Mouse (Mus musculus) kidney, adult 9 months (tissue): Measurements from ENCODE around the gene Ruvbl2.
"Not testable (repeated sequence)": the region's sequence is repeated elsewhere in the genome, so short reads cannot be mapped to it uniquely, and the experiment has no call there.

Experiments used
- DNase-seq: peaks from one replicate; pipeline ENCODE4 v3.0.0; 2022

The Ruvbl2 gene

DNA sequence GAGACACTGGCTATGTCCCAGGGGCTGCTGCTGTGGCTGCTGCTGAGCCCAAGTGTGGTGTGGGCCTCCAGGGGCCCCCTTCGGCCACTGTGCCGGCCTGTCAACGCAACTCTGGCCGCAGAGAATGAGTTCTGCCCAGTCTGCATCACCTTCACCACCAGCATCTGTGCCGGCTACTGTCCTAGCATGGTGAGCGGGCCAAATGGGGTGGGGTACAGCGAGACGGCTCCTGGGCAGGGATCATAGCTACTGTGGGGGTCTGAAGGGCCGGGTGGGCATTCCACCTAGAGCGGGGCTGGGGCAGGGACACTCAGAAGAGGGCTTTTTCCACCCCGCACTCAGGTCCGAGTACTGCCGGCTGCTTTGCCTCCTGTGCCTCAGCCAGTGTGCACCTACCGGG, 16.7 kb downstream of the Ruvbl2 start:
- DNase-seq = no peak

DNA sequence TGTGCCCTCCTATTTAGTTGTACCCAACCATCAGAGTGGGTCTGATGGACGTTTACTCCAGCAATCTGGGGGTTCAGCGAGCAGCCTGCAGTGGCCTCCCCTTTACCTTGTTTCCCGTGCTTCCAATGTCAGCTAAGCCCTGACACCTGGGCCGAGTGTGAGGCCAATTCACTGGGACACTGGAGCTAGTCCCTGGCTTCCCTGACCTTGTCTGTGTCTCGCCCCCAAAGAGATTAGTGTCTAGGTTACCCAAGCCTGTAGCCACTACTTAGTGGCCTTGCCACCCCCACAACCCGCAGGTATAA, 17.3 kb downstream of the Ruvbl2 start, which contains the start of gene Lhb:
Gene Lhb (plus strand): TSS at position 206 of the 305 bp plus-strand sequence.
- no peak for DNase-seq

DNA sequence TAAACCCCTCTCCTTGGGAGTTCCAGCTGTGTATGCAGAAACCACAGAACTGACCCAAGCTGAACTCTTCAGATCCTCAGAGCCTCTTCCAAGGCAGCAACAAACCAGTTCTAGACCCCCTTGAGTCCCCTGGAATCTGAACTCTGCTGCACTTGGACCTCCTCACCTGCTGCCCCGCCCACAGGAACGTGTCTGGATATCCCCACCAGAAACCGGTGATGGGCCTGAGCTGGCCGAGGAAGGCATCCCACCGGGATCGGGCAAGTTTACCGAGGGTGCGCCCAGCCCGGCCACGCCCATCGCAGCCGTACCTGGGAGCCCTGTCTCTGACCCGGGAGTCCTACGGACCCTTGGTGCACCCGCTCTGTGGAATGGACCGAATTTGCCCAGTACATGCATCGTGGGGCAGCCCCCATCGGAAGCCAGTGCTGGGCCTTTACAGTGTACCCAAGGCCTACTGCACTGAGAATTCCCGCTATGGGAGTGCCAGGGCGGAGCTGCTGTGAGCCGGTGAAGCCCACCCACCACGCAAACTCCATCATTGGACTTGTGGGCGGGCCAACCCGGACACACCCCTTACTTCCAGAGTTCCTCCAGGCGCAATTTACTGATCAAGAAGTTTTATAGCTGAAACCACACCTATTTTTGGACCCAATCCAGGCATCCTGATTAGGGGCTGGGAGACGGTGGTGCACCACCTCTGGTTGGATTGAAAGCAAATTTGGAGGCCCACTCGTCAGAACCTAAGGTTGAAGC, 17.9 kb downstream of the Ruvbl2 start:
- DNase-seq = no peak

DNA sequence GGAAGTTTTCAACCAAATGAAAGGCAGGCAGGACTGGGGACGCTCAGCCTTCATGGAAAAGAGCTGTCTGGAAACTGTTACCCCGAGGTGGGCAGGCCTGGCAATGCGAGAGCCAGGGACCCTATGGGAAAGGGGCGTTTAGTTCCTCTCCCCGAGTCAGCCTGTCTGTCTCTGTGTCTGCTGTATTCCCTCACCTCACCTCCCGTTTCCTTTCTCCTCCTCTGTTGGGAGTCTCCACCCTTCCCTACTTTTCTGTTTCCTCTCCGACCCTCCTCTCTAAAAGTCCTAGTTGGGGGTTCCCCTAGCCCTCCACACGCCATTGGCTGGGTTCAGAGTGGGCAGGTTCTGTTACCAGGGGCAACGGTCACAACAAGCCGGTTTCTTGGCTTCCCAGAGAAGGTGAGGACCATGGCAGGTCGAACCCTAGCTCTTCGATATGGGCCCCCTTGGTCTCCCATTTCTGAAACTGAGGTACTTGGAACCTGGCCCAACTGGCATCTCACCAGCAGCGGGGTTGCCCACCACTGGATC, 19.9 kb downstream of the Ruvbl2 start:
- DNase-seq = no peak

DNA sequence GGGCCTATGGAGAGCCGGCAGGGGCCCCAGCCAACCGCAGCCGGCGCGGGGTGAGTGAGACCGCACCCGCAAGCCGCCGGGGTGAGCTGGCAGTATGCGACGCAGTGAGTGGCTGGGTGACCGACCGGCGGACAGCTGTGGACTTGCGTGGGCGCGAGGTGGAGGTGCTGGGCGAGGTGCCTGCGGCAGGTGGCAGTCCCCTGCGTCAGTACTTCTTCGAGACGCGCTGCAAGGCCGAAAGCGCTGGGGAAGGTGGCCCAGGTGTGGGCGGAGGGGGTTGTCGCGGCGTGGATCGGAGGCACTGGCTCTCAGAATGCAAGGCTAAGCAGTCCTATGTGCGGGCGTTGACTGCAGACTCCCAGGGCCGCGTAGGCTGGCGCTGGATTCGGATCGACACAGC, 22.3 kb downstream of the Ruvbl2 start:
- no peak for DNase-seq

DNA sequence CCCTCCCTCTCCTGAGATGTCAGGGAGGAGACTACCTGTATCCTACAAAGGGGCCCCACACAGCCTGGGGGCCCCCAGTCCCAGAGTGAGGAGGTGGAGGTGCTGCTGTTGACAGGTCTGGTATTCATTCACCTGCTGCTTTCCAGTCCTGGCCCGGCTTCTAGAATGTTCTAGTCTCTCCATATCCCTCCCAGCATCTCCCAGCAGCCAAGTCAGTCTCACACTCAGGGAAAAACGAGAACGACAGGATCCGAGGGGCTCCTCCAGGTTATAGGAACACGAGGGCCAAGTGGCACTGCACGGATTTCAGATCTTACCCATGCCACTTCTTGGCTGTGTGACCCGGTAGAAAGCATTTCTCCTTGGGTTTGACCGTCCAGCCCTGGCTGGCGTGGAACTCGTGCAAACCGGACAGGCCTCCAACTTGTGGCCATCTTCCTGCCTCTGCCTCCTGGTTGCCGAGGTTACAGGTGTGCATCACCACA, 23.1 kb downstream of the Ruvbl2 start:
- no peak for DNase-seq

DNA sequence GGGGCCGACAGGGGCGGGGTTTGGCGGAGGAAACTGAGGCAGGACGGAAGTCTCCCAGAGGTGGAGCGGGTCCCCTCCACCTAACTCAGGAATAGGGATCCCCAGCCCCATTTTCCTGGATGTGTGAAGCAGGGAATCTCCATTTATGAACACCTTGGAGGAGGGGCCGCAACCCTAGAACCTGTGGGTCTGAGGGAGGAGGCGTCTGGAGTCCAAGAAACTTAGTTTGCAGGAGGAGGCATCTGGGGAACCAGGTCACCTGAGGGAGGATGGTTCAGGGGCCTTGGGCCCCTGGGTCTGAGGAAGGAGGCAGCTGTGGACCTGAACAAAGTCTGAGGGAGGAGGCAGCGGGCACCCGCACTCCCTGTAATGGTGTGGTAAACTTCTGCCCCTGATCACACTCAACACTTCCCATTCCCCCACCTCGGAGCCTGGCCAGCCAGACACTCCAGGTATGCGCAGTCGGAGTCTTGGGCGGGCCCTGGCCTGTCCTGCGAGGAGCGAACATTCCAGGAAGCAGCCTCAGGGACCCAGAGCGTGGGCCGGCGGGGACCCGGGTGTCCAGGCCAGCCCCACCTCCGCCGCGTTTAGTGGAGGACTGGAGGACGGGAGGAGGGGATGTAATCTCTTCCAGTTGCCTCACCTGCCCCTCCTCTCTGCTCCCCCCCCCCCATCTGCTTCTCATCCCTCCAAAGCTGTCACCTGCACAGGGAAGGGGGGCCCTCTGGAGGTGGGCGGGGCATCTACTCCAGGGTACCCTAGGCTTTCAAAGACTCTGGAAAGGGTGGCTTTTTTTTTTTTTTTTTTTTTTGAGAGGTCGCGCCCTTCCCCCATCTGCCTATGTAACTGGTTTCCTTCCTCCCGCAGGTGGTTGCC, 23.8 kb downstream of the Ruvbl2 start:
- DNase-seq = no peak

DNA sequence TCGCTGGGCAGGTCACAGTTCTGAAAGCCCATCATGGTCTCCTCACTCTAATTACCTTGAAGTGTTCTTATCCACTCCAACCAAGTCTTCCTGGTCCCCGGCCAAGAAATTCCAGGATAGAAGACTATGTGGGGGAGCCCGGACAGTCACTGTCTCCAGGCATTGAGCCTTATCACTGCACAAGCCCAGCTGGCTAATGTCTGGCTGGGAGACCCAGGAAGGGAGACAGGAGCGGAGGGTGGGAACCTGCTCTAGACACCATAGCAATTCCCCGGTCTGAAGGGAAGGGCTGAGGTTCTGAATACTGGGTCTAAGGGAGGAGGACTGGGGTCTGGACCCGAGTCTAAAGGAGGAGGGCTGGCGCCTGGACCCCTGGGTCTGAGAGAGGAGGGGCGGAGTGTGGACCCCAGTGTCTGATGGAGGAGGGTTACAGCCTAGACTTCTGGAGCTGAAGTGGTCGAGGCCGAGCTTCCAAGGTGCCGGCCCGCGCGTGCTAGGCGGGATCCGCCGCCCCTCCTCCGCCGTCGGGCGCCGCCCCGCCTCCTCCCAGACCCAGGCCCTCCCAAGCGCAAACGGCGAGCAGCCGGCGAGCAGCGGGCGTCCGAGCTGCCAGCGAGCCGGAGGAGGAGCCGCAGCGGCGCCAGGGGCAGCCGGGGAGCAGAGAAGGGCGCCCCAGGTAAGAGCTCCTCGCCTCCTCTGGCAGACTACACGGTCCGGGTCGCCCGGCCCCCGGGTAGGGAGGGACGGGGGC, 24.6 kb downstream of the Ruvbl2 start, which contains the start of gene Ntf5:
Gene Ntf5 (plus strand): TSS at position 583 of the 751 bp plus-strand sequence.
- DNase-seq = no peak

DNA sequence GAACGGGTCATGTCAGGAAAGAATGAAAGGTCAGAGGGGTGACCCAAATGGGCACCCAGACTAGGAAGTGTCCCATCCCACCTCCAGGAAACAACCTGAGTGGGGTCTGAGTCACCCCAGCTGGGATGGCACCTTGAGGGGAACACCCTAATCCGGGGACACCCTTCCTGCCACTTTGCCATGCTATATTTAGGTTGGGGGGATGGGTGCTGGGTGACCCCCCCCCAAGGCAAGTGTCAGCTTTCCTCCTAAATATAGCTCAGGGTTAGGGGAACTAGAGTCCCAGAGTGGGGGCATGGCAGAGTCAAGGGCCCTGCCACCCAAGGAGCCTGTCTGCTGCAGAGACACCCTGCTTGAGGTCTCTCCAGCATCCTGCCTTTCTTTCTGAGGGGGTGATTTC, 25.5 kb downstream of the Ruvbl2 start:
- no peak for DNase-seq

DNA sequence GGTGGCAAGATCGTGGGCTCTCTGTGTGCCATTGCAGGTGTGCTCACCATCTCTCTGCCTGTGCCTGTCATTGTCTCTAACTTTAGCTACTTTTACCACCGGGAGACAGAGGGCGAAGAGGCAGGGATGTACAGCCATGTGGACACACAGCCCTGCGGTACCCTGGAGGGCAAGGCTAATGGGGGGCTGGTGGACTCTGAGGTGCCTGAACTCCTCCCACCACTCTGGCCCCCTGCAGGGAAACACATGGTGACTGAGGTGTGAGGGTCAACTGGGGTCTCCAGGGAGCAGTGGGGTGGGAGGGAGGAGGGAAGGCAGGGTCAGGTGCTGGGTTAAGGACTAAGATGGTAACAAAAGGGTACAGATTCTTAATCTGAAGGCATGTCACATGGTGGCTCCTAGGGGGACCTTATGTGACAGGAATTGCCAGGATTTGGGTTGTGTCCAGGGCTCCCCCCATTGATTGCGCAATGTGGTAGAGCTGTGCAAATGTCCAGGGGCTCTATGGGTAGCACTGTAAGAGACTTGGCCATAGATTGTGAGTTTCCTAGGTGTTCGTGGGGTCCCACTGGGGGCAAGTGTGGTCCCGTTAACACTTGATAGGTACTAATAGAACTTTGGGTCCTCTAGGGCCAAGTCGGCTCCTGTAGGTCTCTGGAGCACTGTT, 28.3 kb downstream of the Ruvbl2 start:
- DNase-seq = no peak

DNA sequence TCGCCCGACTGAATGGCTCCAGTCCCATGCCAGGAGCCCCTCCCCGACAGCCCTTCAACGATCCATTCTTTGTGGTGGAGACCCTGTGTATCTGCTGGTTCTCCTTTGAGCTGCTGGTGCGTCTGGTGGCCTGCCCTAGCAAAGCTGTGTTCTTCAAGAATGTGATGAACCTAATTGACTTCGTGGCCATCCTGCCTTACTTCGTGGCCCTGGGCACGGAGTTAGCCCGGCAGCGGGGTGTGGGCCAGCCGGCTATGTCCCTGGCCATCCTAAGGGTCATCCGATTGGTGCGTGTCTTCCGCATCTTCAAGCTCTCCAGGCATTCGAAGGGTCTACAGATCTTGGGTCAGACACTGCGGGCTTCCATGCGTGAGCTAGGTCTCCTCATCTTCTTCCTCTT, 28.9 kb downstream of the Ruvbl2 start:
- DNase-seq = no peak

DNA sequence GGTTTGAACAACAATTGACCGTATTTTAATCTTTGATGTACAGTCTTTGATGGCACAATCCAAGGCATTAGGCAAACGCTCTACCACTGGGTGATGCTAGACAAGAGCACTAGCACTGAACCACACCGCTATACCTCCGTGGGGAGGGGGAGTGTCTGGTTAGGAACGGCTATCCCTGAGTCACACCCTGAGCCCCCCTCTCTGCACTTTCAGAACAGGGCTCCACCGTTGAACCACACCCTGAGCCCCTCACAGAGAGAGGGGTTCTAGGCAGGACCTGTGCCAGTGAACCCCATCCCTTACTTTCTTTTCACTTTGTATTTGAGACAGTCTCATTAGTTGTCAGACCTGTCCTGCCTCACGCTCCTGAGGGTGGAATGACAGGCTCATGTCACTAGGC, 29.5 kb downstream of the Ruvbl2 start:
- no peak for DNase-seq

DNA sequence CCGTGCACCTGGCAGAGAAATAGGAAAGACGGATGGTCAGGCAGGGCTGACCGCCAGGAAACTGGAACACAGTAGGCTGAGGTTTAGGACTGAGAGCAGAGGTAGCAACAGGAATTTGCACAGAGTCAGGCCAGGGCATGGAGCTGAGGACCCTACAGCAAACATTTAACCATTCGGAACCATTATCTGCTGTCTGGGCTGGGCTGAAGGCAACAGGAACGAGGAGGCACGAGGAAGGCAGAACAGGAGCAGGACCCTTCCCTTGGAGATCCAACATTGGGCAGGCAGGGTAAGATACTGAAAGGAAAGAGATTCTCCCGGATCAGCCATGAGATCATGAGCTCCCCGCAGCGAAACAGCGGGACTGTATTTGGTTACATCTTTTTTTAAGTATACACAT, 30.1 kb downstream of the Ruvbl2 start:
- DNase-seq = no peak

DNA sequence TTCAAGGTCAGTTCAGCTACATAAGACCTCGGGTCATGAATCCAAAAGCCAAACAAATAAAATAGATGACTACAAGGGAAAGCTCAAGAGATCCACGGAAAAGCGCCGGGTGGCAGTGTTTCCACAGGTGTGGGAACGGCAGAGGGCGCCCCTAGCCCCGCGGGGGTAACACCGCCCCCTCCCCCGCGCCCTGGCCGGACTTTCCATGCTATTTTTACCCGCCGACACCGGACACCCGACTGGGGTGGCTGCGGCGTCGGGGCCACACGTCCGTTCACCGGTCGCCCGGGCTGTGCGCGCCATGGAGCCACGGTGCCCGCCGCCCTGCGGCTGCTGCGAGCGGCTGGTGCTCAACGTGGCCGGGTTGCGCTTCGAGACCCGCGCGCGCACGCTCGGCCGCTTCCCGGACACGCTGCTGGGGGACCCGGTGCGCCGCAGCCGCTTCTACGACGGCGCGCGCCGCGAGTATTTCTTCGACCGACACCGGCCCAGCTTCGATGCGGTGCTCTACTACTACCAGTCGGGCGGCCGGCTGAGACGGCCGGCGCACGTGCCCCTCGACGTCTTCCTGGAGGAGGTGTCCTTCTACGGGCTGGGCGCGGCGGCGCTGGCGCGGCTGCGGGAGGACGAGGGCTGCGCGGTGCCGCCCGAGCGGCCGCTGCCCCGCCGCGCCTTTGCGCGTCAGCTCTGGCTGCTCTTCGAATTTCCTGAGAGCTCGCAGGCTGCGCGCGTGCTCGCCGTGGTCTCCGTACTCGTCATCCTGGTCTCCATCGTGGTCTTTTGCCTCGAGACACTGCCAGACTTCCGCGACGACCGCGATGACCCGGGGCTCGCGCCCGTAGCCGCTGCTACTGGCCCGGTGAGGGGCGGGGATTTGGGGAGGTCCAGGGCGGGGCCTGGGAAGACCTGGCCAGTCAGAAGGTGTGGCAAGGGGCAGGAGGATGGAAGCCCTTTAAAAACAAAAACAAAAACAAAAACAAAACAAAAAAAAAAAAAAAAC, 31.4 kb downstream of the Ruvbl2 start:
- no peak for DNase-seq

DNA sequence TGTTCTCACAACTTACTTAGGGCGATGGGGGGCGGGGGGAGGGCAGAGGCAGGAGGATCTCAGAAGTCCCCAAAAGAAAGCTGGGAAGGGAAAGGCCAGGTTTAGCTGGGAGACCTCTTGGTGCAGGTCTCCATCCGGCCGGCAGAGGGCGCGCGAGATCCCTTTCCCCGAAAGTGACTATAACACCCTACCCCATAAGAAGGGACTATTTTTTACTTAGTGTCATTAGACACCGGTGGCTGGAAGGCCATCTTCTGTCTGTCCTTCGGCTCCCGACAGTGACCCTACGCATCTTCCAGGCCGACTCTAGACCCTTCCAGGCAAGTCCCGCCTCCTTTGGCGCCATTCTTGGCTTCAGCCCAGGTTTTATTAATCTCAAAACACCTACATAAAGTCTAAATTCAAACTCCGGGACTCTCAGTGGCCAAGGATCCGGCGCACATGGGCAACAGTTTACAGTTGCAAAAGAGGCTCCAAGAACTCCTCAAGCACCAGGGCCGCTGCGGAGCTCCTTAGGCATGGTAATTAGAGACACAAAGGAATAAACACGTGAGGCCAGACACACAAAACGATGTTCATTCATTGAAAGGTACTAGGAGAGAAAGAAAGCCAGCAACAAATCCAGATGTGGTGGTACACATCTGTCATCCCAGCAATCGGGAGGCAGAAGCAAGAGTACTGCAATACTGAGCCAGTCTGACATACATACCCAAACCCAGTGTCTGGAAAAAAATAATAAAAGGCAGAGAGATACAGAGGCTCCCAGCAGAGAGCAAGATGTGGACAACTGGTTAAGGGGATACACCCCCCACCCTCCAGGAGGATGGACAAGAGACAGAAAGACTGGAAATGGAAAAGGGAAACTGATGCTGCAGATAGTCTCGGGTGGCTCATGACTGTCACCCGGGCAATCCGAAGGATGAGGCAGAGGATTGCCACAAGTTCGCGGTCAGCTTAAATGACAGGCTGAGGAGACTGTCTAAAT, 32.5 kb downstream of the Ruvbl2 start, which contains the start of gene Kcna7:
Gene Kcna7 (plus strand): TSS at position 563 of the 985 bp plus-strand sequence.
- peak; percentile 79 for DNase-seq

DNA sequence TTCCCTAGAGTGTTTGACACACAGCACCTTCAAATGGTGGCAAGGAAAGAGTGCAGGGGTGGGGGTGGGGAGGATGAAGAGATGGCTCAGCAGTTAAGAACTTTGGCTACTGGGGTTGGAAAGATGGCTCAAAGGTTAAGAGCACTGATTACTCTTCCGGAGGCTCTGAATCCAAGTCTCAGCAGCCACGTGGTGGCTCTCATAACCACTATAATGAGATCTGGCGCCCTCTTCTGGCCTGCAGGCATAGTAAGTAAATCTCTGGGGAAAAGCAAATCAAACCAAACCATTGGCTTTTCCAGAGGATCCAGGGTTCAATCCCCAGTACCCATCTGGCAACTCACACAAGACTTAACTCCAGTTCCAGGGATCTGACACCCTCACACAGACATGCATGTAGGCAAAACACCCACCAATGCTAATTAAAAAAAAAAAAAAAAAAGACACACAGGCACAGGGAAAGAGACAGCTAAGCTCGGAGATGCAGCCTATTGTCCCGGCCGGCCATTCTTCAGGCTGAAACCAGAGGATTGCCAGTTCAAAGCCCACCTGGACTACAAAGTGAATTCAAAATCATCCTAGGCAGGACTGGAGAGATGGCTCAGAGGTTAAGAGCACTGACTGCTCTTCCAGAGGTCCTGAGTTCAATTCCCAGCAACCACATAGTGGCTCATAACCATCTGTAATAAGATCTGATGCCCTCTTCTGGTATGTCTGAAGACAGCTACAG, 34.2 kb downstream of the Ruvbl2 start:
- peak; percentile 86 for DNase-seq

DNA sequence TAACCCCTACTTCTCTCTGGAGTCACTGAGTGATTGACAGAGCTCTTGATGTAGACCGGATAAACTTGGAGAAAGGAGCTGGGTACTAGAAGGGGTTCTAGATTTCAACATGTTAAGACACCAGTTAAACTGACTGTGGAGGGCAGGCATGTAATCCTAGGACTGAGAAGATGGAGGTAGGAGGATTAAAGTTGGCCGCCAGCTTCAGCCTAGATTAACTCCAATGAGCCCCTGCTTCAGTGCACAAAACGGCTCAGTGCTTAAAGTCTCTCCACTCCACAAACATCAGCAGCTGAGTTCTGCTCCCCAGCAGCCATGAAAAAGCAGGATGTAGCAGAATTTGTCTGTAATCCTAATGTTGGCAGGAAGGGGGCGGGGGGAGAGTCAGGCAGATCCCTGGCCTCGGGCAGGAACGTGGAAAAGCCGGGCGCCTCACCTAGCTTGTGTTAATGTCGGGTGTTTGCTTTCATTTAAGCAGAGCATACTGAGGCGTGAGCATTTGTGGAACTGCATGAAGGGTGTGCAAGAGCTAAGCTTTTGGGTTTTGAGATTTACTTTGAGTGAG, 36.3 kb downstream of the Ruvbl2 start:
- DNase-seq = no peak

DNA sequence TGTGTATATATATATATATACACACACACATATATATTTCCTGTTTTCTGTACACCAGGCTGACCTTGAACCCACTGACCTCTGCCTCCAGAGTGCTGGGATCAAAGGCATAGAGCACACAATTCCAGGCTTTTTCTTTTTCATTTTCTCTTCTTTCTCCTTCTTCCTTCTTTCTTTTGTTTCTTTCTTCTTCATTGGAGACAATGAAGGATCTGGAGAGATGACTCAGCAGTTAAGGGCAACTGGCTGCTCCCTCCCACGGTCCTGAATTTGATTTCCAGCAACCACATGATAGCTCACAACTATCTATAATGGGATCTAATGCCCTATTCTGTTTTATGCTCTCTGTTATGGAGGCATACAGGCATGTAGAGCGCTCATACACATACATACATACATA, 41.1 kb downstream of the Ruvbl2 start:
- DNase-seq = no peak

DNA sequence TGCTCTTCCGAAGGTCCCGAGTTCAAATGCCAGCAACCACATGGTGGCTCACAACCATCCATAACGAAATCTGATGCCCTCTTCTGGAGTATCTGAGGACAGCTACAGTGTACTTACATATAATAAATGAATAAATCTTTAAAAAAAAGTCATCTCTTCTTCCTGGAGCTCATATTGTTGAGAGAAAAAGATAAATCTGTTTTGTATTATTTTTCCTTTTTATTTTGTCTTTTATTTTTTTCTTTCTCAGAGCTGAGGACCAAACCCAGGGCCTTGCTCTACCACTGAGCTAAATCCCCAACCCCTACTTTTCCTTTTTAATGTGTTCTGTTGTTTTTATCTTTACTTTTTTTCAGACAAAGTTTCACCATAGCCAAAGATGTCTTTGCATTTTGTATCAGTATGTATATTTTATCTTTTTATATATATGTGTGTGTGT, 41.5 kb downstream of the Ruvbl2 start:
- DNase-seq = not testable (repeated sequence)
